Mouse (Mus musculus): ENCODE results near the gene Gm10553. TPM values are rescaled to one million over a fixed set of nuclear protein-coding genes. Genes with fewer than 3 reads are reported as not detected.
"Not testable (repeated sequence)": the region's sequence is repeated elsewhere in the genome, so short reads cannot be mapped to it uniquely, and the experiment has no call there.

The Gm10553 gene
- total RNA-seq, 2 experiments from 2014 or later, result not detected

- DNase-seq (ENCODE audit: low spot score in 2 of 2); intact Hi-C loops (cut with DNase I): not testable (repeated sequence)
Observed at GRCm38 (mm10) chr1:85121841-85122240, 21.9 kb downstream of the Gm10553 start.

- intact Hi-C loops (cut with DNase I); DNase-seq (ENCODE audit: low spot score in 2 of 2): not testable (repeated sequence)
Observed at GRCm38 (mm10) chr1:85133671-85134070, 33.7 kb downstream of the Gm10553 start.

Other genes with a start within 250 kb of the Gm10553 start
- 10 to 100 TPM; 26.0 to 29.7 TPM for gene Slc16a14, start 165.0 kb upstream of the Gm10553 start, total RNA-seq (2021)
- not detected for gene A530032D15Rik, start 9.7 kb downstream of the Gm10553 start, total RNA-seq (2021)
- under 1 TPM; 0.49 to 0.79 TPM for gene C130026I21Rik, start 170.4 kb downstream of the Gm10553 start, total RNA-seq (2021)